Mouse (Mus musculus): ENCODE measurements around the gene 4930595D18Rik. TPM values are rescaled to one million over a fixed set of nuclear protein-coding genes. Genes with fewer than 3 reads are reported as not detected.

The 4930595D18Rik gene
- polyA plus RNA-seq, 1 experiment from 2014 or later, result not detected

DNA sequence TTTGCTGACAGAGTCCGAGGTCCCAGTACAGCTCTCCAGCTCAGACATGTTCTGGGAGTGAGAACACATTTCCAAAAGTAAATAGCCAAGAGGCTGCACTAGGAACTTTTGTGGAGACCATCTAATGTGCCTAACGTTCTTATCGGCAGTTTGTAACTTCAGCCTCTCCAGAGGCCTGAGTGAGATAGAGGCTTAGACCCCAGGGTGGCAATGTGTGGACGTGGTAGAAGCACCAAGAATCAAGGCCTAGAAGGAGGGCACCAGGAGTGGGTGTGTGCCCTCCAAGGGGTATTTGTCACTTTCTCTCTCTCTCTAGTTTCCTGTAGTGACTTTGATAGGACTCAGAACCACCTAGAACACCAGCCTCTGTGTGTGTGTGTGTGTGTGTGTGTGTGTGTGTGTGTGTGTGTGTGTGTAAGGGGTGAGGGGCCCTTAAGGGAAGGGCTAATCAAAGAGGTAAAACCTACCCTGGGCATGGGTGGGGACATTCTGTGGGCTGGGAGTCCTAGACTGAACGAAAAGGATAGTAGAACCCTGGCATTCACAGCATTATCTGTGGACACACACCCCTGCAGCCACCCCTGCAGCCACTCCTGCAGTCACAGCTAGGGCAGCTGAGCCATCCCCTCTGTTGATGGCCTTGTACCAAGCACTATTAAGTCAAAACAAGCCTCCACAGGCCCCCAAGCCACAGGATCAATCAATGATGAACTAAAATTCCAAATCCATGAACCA lies 32.7 kb downstream of the 4930595D18Rik start:
- no peak overlapping the region for H3K27ac ChIP-seq
- 73% methylated on average over 5 of the region's 5 CpGs for WGBS
- no peak for ATAC-seq (ENCODE audit: borderline replicate concordance, extremely low read depth, low FRiP score, low TSS enrichment)
- no peak overlapping the region for H3K4me2 ChIP-seq
- no peaks in the 10 kb centered on the region for H3K27me3 ChIP-seq
- H3K4me1 ChIP-seq, result peaks cover 12% of the 10 kb centered on the region
- no peaks in the 10 kb centered on the region for H3K36me3 ChIP-seq
- no peak overlapping the region for H3K4me3 ChIP-seq
- no peak overlapping the region for H3K9ac ChIP-seq
- no peaks in the 10 kb centered on the region for H3K9me3 ChIP-seq

DNA sequence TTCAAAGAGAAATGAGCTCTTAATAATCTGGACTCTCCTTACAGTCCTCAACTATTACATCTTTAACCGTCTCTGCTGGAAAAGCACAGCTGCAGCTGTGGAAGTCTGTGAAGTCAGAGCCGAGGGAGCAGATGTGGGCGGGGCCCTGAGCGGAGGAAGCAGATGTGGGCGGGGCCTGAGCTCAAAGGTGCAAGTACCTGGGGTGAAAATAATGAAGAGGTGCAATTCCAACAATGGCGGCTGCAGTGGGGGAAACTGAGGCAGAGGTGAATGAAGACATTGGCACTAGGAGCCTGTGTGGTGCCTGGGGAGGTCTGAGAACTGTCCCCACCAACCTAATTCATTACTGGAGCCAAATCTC lies 34.1 kb downstream of the 4930595D18Rik start:
- no peak overlapping the region for H3K4me3 ChIP-seq
- no peaks in the 10 kb centered on the region for H3K36me3 ChIP-seq
- WGBS, result 2% methylated on average over 6 of the region's 6 CpGs
- no peaks in the 10 kb centered on the region for H3K27me3 ChIP-seq
- no peak for ATAC-seq (ENCODE audit: borderline replicate concordance, extremely low read depth, low FRiP score, low TSS enrichment)
- no peaks in the 10 kb centered on the region for H3K9me3 ChIP-seq
- H3K4me1 ChIP-seq, result peaks cover 12% of the 10 kb centered on the region
- H3K27ac ChIP-seq, result no peak overlapping the region
- no peak overlapping the region for H3K4me2 ChIP-seq
- H3K9ac ChIP-seq, result no peak overlapping the region

DNA sequence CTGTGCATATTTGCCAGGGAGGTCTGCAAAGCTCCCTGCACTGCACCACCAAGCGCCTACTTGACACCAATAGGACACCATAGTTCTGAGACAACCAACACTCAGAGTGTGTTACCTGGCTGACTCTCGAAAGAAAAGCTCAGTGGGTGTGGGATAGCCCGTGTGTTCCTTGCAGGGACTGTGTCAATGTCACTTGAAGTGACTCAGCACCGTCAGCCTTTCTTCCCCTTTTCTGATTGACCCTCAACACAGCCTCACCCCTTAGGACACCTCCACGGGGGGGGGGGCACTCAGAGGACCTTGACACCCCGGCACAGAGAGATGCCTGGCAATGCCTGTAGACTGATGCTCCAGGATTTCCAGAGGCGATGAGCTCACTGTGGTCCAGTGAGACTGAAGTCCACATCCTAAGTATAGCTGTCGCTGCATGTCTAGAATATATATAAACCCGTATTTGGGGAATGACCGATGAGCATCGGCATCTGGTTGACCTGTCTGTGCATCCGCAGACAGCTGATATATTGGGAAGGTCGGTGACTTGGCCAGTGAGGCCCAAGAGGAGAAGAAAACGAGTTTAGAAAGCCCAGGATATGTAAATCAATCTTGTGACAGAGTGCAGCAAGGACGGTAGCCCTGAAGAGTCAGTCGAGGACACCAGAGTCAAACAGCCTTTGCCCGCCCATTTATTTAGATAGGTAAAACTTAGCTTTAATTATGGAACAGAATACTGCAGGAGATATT lies 34.6 kb downstream of the 4930595D18Rik start:
- ATAC-seq (ENCODE audit: borderline replicate concordance, extremely low read depth, low FRiP score, low TSS enrichment), result no peak

GRCm38 (mm10) chr12:111145269-111145668 lies 39.0 kb downstream of the 4930595D18Rik start:
- no peak for ATAC-seq (ENCODE audit: borderline replicate concordance, extremely low read depth, low FRiP score, low TSS enrichment)
- no peaks in the 10 kb centered on the region for H3K9me3 ChIP-seq
- no peak overlapping the region for H3K9ac ChIP-seq
- H3K27ac ChIP-seq, result no peak overlapping the region
- H3K27me3 ChIP-seq, result no peaks in the 10 kb centered on the region
- peaks cover 19% of the 10 kb centered on the region for H3K4me1 ChIP-seq
- H3K4me2 ChIP-seq, result no peak overlapping the region
- no peaks in the 10 kb centered on the region for H3K36me3 ChIP-seq
- H3K4me3 ChIP-seq, result no peak overlapping the region
- 29% methylated on average over 9 of the region's 9 CpGs for WGBS

More for the DNA sequence above, 34.6 kb downstream of the 4930595D18Rik start:
- no peak overlapping the region for H3K27ac ChIP-seq
- H3K27me3 ChIP-seq, result no peaks in the 10 kb centered on the region
- H3K4me1 ChIP-seq, result peaks cover 12% of the 10 kb centered on the region
- H3K9ac ChIP-seq, result no peak overlapping the region
- no peaks in the 10 kb centered on the region for H3K36me3 ChIP-seq
- 51% methylated on average over 17 of the region's 17 CpGs for WGBS
- no peak overlapping the region for H3K4me2 ChIP-seq
- no peaks in the 10 kb centered on the region for H3K9me3 ChIP-seq
- H3K4me3 ChIP-seq, result no peak overlapping the region

GRCm38 (mm10) chr12:111144598-111144997 lies 39.7 kb downstream of the 4930595D18Rik start:
- Histone ChIP-seq H3K9me3 (no peaks in the 10 kb centered on the region), H3K9ac (no peak overlapping the region), H3K4me3 (no peak overlapping the region), H3K4me2 (no peak overlapping the region), H3K27ac (no peak overlapping the region), H3K36me3 (no peaks in the 10 kb centered on the region), H3K27me3 (no peaks in the 10 kb centered on the region), H3K4me1 (peaks cover 16% of the 10 kb centered on the region)
- no peak for ATAC-seq (ENCODE audit: borderline replicate concordance, extremely low read depth, low FRiP score, low TSS enrichment)
- WGBS, result 85% methylated on average over 2 of the region's 2 CpGs

DNA sequence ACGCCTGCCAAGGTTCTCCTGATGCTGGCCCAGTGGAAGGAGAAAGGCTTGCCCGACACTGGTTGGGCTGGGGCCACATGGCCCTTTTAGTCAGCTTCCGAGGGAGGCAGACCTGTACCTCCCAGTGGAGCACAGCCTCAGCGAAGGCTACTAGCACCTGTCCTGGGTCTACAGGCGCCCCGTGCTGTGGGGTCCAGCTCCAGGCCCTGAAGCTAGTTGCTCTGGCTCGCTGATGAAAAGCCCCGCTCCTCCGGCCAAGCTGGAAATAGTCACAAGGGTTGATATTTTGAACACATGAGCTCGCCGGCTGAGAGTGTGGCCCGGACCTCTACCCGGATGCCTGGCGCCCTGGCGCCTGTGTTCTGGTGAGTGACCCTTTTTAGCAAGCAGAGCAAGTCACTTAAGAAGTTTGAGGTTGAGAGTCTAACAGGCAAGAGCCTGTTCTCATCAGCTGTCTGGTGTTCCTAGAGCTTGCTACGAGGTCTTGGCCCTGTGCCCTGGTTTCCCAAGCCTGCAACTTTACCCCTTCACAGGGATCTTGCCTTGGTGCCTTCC lies 40.7 kb downstream of the 4930595D18Rik start:
- Histone ChIP-seq H3K4me1 (peaks cover 16% of the 10 kb centered on the region), H3K9me3 (no peaks in the 10 kb centered on the region), H3K4me2 (peak overlapping the region; percentile 28), H3K27ac (peak overlapping the region; percentile 54), H3K4me3 (no peak overlapping the region), H3K36me3 (no peaks in the 10 kb centered on the region), H3K9ac (no peak overlapping the region), H3K27me3 (no peaks in the 10 kb centered on the region)
- 56% methylated on average over 16 of the region's 16 CpGs for WGBS
- 0 out of 2 replicates have a peak, but pooled peaks have one; percentile 4 for ATAC-seq (ENCODE audit: borderline replicate concordance, extremely low read depth, low FRiP score, low TSS enrichment)

DNA sequence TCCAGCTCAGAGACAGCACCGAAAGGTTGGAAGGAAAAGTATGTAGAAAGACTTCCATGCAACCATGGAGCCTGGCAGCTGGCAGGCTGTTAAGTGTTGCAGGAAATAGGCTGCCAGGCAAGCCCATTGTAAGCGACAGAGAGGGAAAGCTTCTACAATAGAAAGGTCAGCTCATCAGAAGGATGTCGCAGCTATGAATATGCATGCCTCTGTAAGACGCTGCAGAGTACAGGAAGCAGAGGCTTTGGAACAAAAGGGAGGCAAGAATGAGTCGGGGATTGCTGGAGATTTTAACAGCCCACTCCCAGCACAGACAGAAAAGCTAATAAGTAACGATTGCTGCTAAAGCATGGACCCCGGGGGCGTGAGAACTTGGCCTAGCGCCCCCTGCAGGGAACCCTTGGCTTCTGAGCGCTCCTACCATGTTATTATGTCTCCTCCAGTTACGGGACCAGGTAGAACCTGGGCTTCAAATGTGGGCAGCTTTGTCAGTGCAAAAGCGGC lies 41.2 kb downstream of the 4930595D18Rik start:
- Histone ChIP-seq H3K9ac (no peak overlapping the region), H3K4me3 (no peak overlapping the region), H3K36me3 (no peaks in the 10 kb centered on the region), H3K27ac (peak overlapping the region; percentile 54), H3K4me2 (peak overlapping the region; percentile 28), H3K27me3 (no peaks in the 10 kb centered on the region), H3K4me1 (peaks cover 16% of the 10 kb centered on the region), H3K9me3 (no peaks in the 10 kb centered on the region)
- peak; percentile 27; the same call in 1 of the 2 replicates for ATAC-seq (ENCODE audit: borderline replicate concordance, extremely low read depth, low FRiP score, low TSS enrichment)
- 26% methylated on average over 12 of the region's 12 CpGs for WGBS

DNA sequence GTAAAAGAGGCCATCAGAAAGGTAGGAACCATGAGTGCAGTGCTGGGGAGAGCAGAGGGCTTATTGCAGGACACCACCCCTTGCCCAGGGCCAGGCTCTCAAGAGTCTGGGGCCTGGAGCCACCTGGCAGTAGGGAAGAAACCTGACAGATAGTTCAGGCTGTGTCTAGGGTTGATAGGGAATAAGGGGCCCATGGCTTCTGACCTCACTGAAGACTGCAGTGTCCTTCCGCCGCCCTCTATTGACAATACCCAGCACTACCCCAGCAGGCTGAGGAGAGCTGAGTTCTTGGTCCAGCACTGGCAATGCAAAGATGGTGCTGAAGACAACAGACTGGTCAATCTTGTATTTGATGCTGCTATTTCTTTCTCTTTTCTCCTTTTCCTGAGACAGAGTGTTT lies 47.2 kb downstream of the 4930595D18Rik start:
- H3K4me2 ChIP-seq, result no peak overlapping the region
- H3K4me1 ChIP-seq, result peaks cover 14% of the 10 kb centered on the region; the same call in 1 of the 2 replicates
- H3K27ac ChIP-seq, result no peak overlapping the region
- no peaks in the 10 kb centered on the region for H3K9me3 ChIP-seq
- ATAC-seq (ENCODE audit: borderline replicate concordance, extremely low read depth, low FRiP score, low TSS enrichment), result no peak
- H3K36me3 ChIP-seq, result no peaks in the 10 kb centered on the region
- no peak overlapping the region for H3K9ac ChIP-seq
- no peaks in the 10 kb centered on the region for H3K27me3 ChIP-seq
- no peak overlapping the region for H3K4me3 ChIP-seq
- WGBS, result 66% methylated on average over 2 of the region's 2 CpGs

DNA sequence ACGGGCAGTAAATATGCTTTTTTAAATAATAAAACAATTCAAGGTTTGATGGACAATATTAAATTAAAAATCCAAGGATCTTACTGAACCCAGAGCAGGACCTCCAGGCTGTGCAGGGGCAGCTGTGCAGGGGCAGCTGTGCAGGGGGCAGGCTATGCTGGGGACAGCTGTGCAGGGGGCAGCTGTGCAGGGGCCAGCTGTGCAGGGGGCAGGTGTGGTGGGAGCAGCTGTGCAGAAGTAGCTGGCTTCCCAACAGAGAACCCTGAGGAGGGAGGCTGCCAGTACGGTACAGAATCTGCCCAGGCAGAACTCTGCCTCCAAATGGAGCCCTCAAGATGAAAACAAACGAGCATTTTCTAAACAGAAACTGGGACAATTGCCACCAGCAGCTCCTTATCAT lies 48.3 kb downstream of the 4930595D18Rik start:
- H3K4me2 ChIP-seq, result no peak overlapping the region
- no peak overlapping the region for H3K27ac ChIP-seq
- H3K9ac ChIP-seq, result no peak overlapping the region
- H3K4me3 ChIP-seq, result no peak overlapping the region
- WGBS, result 53% methylated on average over 3 of the region's 3 CpGs
- no peaks in the 10 kb centered on the region for H3K9me3 ChIP-seq
- ATAC-seq (ENCODE audit: borderline replicate concordance, extremely low read depth, low FRiP score, low TSS enrichment), result no peak
- no peaks in the 10 kb centered on the region for H3K27me3 ChIP-seq
- H3K4me1 ChIP-seq, result peaks cover 14% of the 10 kb centered on the region; the same call in 1 of the 2 replicates
- no peaks in the 10 kb centered on the region for H3K36me3 ChIP-seq

GRCm38 (mm10) chr12:111134791-111135733 lies 49.2 kb downstream of the 4930595D18Rik start:
- Histone ChIP-seq H3K9ac (no peak overlapping the region), H3K9me3 (no peaks in the 10 kb centered on the region), H3K27ac (peak overlapping the region; percentile 74), H3K4me1 (peaks cover 14% of the 10 kb centered on the region; the same call in 1 of the 2 replicates), H3K4me2 (peak overlapping the region; percentile 17; the same call in 1 of the 2 replicates), H3K4me3 (no peak overlapping the region; the same call in 1 of the 2 replicates), H3K27me3 (no peaks in the 10 kb centered on the region), H3K36me3 (no peaks in the 10 kb centered on the region)
- ATAC-seq (ENCODE audit: borderline replicate concordance, extremely low read depth, low FRiP score, low TSS enrichment), result peak; percentile 55; the same call in 1 of the 2 replicates
- 42% methylated on average over 19 of the region's 19 CpGs for WGBS

DNA sequence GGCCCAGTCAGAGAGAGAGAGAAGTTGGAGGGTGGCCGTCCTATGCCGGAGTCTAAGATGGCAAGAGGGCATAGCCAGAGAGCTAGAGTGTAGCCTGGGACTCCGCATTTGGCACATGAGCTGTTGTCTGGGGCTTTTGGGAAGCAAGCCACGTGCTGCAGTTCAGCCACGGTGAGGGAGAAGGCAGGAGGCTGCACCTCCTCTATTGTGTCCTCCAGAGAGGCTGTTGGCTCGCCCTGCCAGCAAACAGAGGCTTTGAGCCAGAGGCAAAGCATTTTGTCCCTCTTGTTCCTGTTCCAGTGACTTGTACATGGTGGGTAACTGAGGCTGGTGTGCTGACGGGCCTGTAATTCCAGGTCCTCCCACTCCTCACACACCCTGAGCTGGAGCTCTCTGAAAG lies 50.1 kb downstream of the 4930595D18Rik start:
- no peak overlapping the region for H3K9ac ChIP-seq
- H3K27ac ChIP-seq, result peak overlapping the region; percentile 74
- H3K9me3 ChIP-seq, result no peaks in the 10 kb centered on the region
- no peaks in the 10 kb centered on the region for H3K27me3 ChIP-seq
- no peaks in the 10 kb centered on the region for H3K36me3 ChIP-seq
- 75% methylated on average over 7 of the region's 7 CpGs for WGBS
- H3K4me3 ChIP-seq, result no peak overlapping the region
- H3K4me2 ChIP-seq, result no peak overlapping the region; the same call in 1 of the 2 replicates
- peaks cover 14% of the 10 kb centered on the region; the same call in 1 of the 2 replicates for H3K4me1 ChIP-seq
- ATAC-seq (ENCODE audit: borderline replicate concordance, extremely low read depth, low FRiP score, low TSS enrichment), result no peak

Measured in lung, embryonic 15.5 days (tissue).